Mouse (Mus musculus) heart, adult 2 months (tissue): ENCODE data around the gene Olfr523. TPM values are rescaled to one million over a fixed set of nuclear protein-coding genes. Genes with fewer than 3 reads are reported as not detected.

ENCODE experiments used
- DNase-seq, 2 experiments: peaks; one replicate each; pipeline ENCODE4 v3.0.0; 2021
- H3K27ac ChIP-seq: fragments of 200-600 bp; 2 replicates; pipeline ENCODE4 v1.8.1; 2022
- H3K27me3 ChIP-seq: fragments of 200-500 bp; 2 replicates; pipeline ENCODE4 v1.6.1; 2012; ENCODE audit warnings: mild to moderate bottlenecking, low read length, inconsistent platforms, mixed read lengths; ENCODE audit not compliant: control insufficient read depth, insufficient read depth
- H3K36me3 ChIP-seq: fragments of 200-500 bp; 2 replicates; pipeline ENCODE4 v1.6.1; 2012; ENCODE audit warnings: low read length, inconsistent platforms; ENCODE audit not compliant: control insufficient read depth, insufficient read depth
- H3K4me1 ChIP-seq: fragments of 200-500 bp; 2 replicates; pipeline ENCODE4 v1.6.1; 2011; ENCODE audit warnings: low read length; ENCODE audit not compliant: control insufficient read depth, insufficient read depth
- H3K4me3 ChIP-seq: fragments of 200-600 bp; 2 replicates; pipeline ENCODE4 v1.8.1; 2022
- H3K79me2 ChIP-seq: fragments of 200-500 bp; replicated peaks from 2 replicates; pipeline ENCODE4 v1.6.1; 2012; ENCODE audit warnings: mild to moderate bottlenecking, inconsistent platforms, low read length, moderate library complexity, mixed read lengths; ENCODE audit not compliant: control insufficient read depth, insufficient read depth
- H3K9ac ChIP-seq: fragments of 200-500 bp; 2 replicates; pipeline ENCODE4 v1.6.1; 2012; ENCODE audit warnings: low read depth, mild to moderate bottlenecking, control low read depth, inconsistent platforms, low read length, mixed read lengths
- CTCF ChIP-seq: fragments of 200-600 bp; IDR thresholded peaks from 2 replicates; pipeline ENCODE4 v1.8.1; 2022; ENCODE audit warnings: antibody characterized with exemption, mild to moderate bottlenecking, moderate library complexity
- EP300 ChIP-seq: fragments of 200-500 bp; IDR thresholded peaks from 2 replicates; pipeline ENCODE4 v1.6.1; 2011; ENCODE audit warnings: low read depth, low read length, control low read depth; ENCODE audit not compliant: insufficient read depth
- POLR2A ChIP-seq: fragments of 200-500 bp; IDR thresholded peaks from 2 replicates; pipeline ENCODE4 v1.6.1; 2011; ENCODE audit warnings: mild to moderate bottlenecking, low read depth, low read length, control low read depth; ENCODE audit not compliant: insufficient read depth
- WGBS: fragments of 180-500 bp; shearing (Covaris S2); methylation state at CpG from one replicate; pipeline ENCODE4 v1.1.7; 2018; 5-methylcytosine and 5-hydroxymethylcytosine counted together
- intact Hi-C: fragments of 180-260 bp; cut with DNase I; formaldehyde crosslinking; loops from one replicate; pipeline ENCODE4 v1.15.1; 2025
- polyA plus RNA-seq: library from polyadenylated mRNA; depleted of rRNA; stranded (reverse); fragments of >200 nt; gene quantifications from 2 replicates; pipeline ENCODE4 v1.2.3, GENCODE M21; 2012; rRNA removed
- total RNA-seq, 2 experiments: library from RNA; stranded (reverse); gene quantifications; 2 replicates each; pipeline ENCODE4 v1.2.3; 2021

The Olfr523 gene
- total and polyA plus RNA-seq, 3 experiments: not detected

DNA sequence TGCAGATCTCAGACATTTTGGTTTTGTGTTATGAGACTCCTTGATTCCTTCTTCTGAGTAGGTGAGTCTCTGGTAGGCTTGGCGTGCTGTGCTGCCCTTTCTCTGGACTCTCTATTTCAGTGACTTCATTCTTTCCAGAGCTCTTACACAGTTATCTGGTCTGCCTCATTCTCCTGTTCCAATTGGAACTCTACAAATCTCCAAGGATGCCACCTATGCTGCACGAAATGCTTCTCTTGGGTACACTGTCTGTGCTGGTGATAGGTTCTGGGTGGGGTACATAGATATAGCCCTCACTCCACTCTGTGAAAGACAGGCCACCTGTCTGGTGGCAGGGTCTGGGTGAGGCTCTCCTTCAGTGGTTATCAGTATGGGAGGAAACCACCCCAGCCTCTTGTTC is 45.0 kb downstream of the Olfr523 start, which contains the start of gene Cd163l1:
Gene Cd163l1, plus strand, starts transcription at position 301 of the 400 bp plus-strand sequence.
- no peak for TF ChIP-seq CTCF
- no peak for TF ChIP-seq EP300
- no peak for TF ChIP-seq POLR2A
- DNase-seq: no peak
- H3K4me1 ChIP-seq: no peaks in the 10 kb centered on the region
- H3K9ac ChIP-seq: no peak within 1 kb of the TSS
- no peaks in the 10 kb centered on the region for H3K27me3 ChIP-seq
- 69% methylated on average over 2 of the region's 2 CpGs for WGBS
- intact Hi-C loops: no loop called here
- H3K79me2 ChIP-seq: no peaks in the 10 kb centered on the region
- no peak within 1 kb of the TSS for H3K4me3 ChIP-seq
- no peaks in the 10 kb centered on the region for H3K36me3 ChIP-seq
- no peak within 1 kb of the TSS for H3K27ac ChIP-seq

DNA sequence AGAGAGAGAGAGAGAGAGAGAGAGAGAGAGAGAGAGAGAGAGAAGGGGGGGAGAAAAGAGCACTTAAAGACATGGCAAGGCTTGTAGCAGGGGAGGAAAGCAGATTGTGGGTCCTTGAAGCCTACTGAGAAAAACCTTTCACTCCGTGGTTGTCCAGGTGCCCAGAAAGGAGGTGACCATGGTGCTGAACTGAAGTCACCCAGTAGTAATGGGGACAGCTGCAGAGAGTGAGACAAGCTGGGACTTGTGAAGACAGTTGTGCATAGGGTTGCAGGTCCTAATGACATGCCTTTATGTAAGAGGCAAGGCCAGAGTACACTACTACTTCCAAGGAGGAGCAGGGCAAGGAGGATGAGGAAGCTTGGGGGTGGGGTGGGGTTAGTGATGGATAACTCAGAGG is 46.3 kb downstream of the Olfr523 start:
- H3K27ac ChIP-seq: no peak overlapping the region
- no peaks in the 10 kb centered on the region for H3K27me3 ChIP-seq
- H3K36me3 ChIP-seq: no peaks in the 10 kb centered on the region
- DNase-seq: no peak
- H3K9ac ChIP-seq: no peak overlapping the region
- H3K4me3 ChIP-seq: no peak overlapping the region
- no peaks in the 10 kb centered on the region for H3K79me2 ChIP-seq
- TF ChIP-seq EP300 (no peak), CTCF (no peak), POLR2A (no peak)
- 14% methylated on average over 1 of the region's 1 CpGs for WGBS
- H3K4me1 ChIP-seq: no peaks in the 10 kb centered on the region
- intact Hi-C loops: no loop called here

DNA sequence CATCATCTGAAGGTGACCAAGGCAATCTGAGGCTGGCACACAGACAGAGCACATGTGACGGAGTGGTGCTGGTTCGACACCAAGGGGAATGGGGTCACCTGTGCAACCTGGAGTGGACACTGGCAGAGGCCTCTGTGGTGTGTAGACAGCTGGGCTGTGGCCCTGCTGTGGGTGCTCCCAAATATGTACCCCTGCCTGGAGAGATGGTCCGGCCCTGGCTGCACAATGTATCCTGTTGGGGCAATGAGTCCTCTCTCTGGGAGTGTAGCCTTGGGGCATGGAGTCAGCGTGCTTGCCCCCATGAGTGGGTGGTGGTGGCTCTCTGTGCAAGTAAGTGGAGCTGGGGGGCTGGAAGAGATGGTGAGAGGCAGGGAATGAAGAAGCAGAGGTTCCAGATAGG is 47.4 kb downstream of the Olfr523 start:
- no peaks in the 10 kb centered on the region for H3K79me2 ChIP-seq
- H3K27ac ChIP-seq: no peak overlapping the region
- no peaks in the 10 kb centered on the region for H3K36me3 ChIP-seq
- H3K4me1 ChIP-seq: no peaks in the 10 kb centered on the region
- no peak overlapping the region for H3K4me3 ChIP-seq
- 75% methylated on average over 4 of the region's 4 CpGs for WGBS
- no peak for DNase-seq
- H3K27me3 ChIP-seq: no peaks in the 10 kb centered on the region
- H3K9ac ChIP-seq: no peak overlapping the region
- intact Hi-C loops: no loop called here
- TF ChIP-seq CTCF: no peak
- no peak for TF ChIP-seq POLR2A
- TF ChIP-seq EP300: no peak

DNA sequence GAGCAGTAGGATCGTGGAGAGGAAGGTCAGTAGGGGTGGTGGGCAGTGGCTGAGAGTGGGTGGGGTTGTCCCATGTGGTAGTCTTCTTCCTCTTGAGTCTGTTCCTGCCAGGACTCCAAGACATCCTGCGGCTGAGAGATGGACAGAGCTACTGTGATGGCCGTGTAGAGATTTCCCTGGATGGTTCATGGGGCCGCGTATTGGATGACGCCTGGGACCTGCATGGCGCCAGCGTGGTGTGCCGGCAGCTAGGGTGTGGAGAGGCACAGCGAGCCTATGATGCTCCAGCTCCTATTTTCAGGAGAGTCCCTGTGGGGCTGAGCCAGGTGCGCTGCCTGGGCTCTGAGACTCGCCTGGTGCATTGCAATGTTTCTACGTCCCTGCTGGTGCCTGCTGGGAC is 51.2 kb downstream of the Olfr523 start:
- no peak overlapping the region for H3K27ac ChIP-seq
- intact Hi-C loops: no loop called here
- H3K27me3 ChIP-seq: no peaks in the 10 kb centered on the region
- DNase-seq: no peak
- no peaks in the 10 kb centered on the region for H3K36me3 ChIP-seq
- no peak overlapping the region for H3K4me3 ChIP-seq
- 75% methylated on average over 13 of the region's 13 CpGs for WGBS
- no peaks in the 10 kb centered on the region for H3K4me1 ChIP-seq
- no peaks in the 10 kb centered on the region for H3K79me2 ChIP-seq
- TF ChIP-seq CTCF (no peak), POLR2A (no peak), EP300 (no peak)
- H3K9ac ChIP-seq: no peak overlapping the region

Other genes starting within 250 kb of the Olfr523 start
- not detected for gene Utf1, start 229.4 kb upstream of the Olfr523 start, total RNA-seq
- gene Utf1, start 229.4 kb upstream of the Olfr523 start, polyA plus RNA-seq: not detected in 2 replicates
- gene 6430531B16Rik, start 194.5 kb upstream of the Olfr523 start, total RNA-seq: not detected
- gene 6430531B16Rik, start 194.5 kb upstream of the Olfr523 start, polyA plus RNA-seq: 0.25 TPM in 1 of 2 replicates, not detected in the other
- under 1 TPM; 0.26 to 0.73 TPM for gene Adam8, start 180.7 kb upstream of the Olfr523 start, total RNA-seq
- gene Adam8, start 180.7 kb upstream of the Olfr523 start, polyA plus RNA-seq: 2.3 and 9.1 TPM in 2 replicates
- 10 to 100 TPM in 1 of 2 experiments, 1 to 10 TPM in 1; 8.5 to 11.1 TPM for gene Zfp511, start 136.8 kb upstream of the Olfr523 start, total RNA-seq
- gene Zfp511, start 136.8 kb upstream of the Olfr523 start, polyA plus RNA-seq: 20.8 and 21.2 TPM in 2 replicates
- gene Tubgcp2, start 136.5 kb upstream of the Olfr523 start, total RNA-seq: 10 to 100 TPM; 28.4 to 33.5 TPM
- gene Tubgcp2, start 136.5 kb upstream of the Olfr523 start, polyA plus RNA-seq: 21.7 and 29.7 TPM in 2 replicates
- not detected for gene Msx3, start 124.1 kb upstream of the Olfr523 start, total RNA-seq
- gene Msx3, start 124.1 kb upstream of the Olfr523 start, polyA plus RNA-seq: not detected in 2 replicates
- gene Caly, start 90.7 kb upstream of the Olfr523 start, total RNA-seq: under 1 TPM in 1 of 2 experiments, not detected in 1; 0.23 TPM
- 0.10 and 0.53 TPM in 2 replicates for gene Caly, start 90.7 kb upstream of the Olfr523 start, polyA plus RNA-seq
- gene Prap1, start 79.8 kb upstream of the Olfr523 start, total RNA-seq: not detected
- 0.27 TPM in 1 of 2 replicates, not detected in the other for gene Prap1, start 79.8 kb upstream of the Olfr523 start, polyA plus RNA-seq
- gene Fuom, start 70.8 kb upstream of the Olfr523 start, total RNA-seq: 10 to 100 TPM; 71.5 to 83.4 TPM
- 101 and 120 TPM in 2 replicates for gene Fuom, start 70.8 kb upstream of the Olfr523 start, polyA plus RNA-seq
- 1 to 10 TPM; 3.0 to 3.4 TPM for gene Paox, start 57.4 kb upstream of the Olfr523 start, total RNA-seq
- 5.2 TPM in 2 replicates for gene Paox, start 57.4 kb upstream of the Olfr523 start, polyA plus RNA-seq
- gene Echs1, start 56.7 kb upstream of the Olfr523 start, total RNA-seq: 100 to 1,000 TPM; 438 to 535 TPM
- gene Echs1, start 56.7 kb upstream of the Olfr523 start, polyA plus RNA-seq: 473 and 490 TPM in 2 replicates
- 10 to 100 TPM; 25.2 to 27.3 TPM for gene Mtg1, start 35.7 kb upstream of the Olfr523 start, total RNA-seq
- 46.2 and 68.8 TPM in 2 replicates for gene Mtg1, start 35.7 kb upstream of the Olfr523 start, polyA plus RNA-seq
- gene Sprn, start 18.3 kb upstream of the Olfr523 start, total RNA-seq: under 1 TPM; 0.52 TPM
- 0.85 and 1.9 TPM in 2 replicates for gene Sprn, start 18.3 kb upstream of the Olfr523 start, polyA plus RNA-seq
- not detected for gene Olfr522, start 8.5 kb upstream of the Olfr523 start, total RNA-seq
- gene Olfr522, start 8.5 kb upstream of the Olfr523 start, polyA plus RNA-seq: not detected in 2 replicates
- not detected for gene Olfr524, start 32.7 kb downstream of the Olfr523 start, total RNA-seq
- not detected in 2 replicates for gene Olfr524, start 32.7 kb downstream of the Olfr523 start, polyA plus RNA-seq
- gene Cd163l1, start 45.0 kb downstream of the Olfr523 start, total RNA-seq: not detected
- 0.27 TPM in 1 of 2 replicates, not detected in the other for gene Cd163l1, start 45.0 kb downstream of the Olfr523 start, polyA plus RNA-seq
- gene 5830411N06Rik, start 74.1 kb downstream of the Olfr523 start, total RNA-seq: not detected
- 0.12 TPM in 1 of 2 replicates, not detected in the other for gene 5830411N06Rik, start 74.1 kb downstream of the Olfr523 start, polyA plus RNA-seq
- not detected for gene Olfr525, start 147.6 kb downstream of the Olfr523 start, total RNA-seq
- not detected in 2 replicates for gene Olfr525, start 147.6 kb downstream of the Olfr523 start, polyA plus RNA-seq
- gene Olfr527, start 160.8 kb downstream of the Olfr523 start, total RNA-seq: not detected
- not detected in 2 replicates for gene Olfr527, start 160.8 kb downstream of the Olfr523 start, polyA plus RNA-seq
- gene Olfr60, start 188.5 kb downstream of the Olfr523 start, total RNA-seq: not detected
- gene Olfr60, start 188.5 kb downstream of the Olfr523 start, polyA plus RNA-seq: not detected in 2 replicates
- gene Olfr530, start 203.1 kb downstream of the Olfr523 start, total RNA-seq: not detected
- not detected in 2 replicates for gene Olfr530, start 203.1 kb downstream of the Olfr523 start, polyA plus RNA-seq
- gene Olfr531, start 229.7 kb downstream of the Olfr523 start, total RNA-seq: not detected
- not detected in 2 replicates for gene Olfr531, start 229.7 kb downstream of the Olfr523 start, polyA plus RNA-seq
- not detected for gene Olfr532, start 248.4 kb downstream of the Olfr523 start, total RNA-seq
- not detected in 2 replicates for gene Olfr532, start 248.4 kb downstream of the Olfr523 start, polyA plus RNA-seq